Mouse (Mus musculus) myocyte (in vitro differentiated cells): ENCODE measurements at regions not wholly inside any gene's neighbourhood (a gene's known extent, or its start where the extent isn't known, plus 50 kb on each side); places are given as distances from the start of the nearest gene placed in this dataset.

Experiments used
- E2F4 ChIP-seq: IDR thresholded peaks from one replicate; pipeline ENCODE4 v1.6.1; 2011; ENCODE audit warnings: mild to moderate bottlenecking, control low read depth, moderate library complexity; ENCODE audit not compliant: insufficient read depth
- MAX ChIP-seq: IDR thresholded peaks from one replicate; pipeline ENCODE4 v1.6.1; 2011; ENCODE audit warnings: low read depth, mild to moderate bottlenecking, control low read depth
- MYOD1 ChIP-seq, 3 experiments: IDR thresholded peaks; one replicate each; pipeline ENCODE4 v1.6.1; 2011; ENCODE audit warnings: control low read depth in 2 of 3, low read depth in 2 of 3, mild to moderate bottlenecking in 2 of 3, moderate library complexity in 1 of 3; ENCODE audit not compliant: insufficient read length in 2 of 3, control insufficient read depth in 1 of 3
- MYOG ChIP-seq, 3 experiments: IDR thresholded peaks; one replicate each; pipeline ENCODE4 v1.6.1; 2011; ENCODE audit warnings: control low read depth in 2 of 3, low read depth in 2 of 3, mild to moderate bottlenecking in 2 of 3; ENCODE audit not compliant: insufficient read length in 2 of 3, control insufficient read depth in 1 of 3, insufficient read depth in 1 of 3
- POLR2A ChIP-seq: IDR thresholded peaks from one replicate; pipeline ENCODE4 v1.6.1; 2011; ENCODE audit warnings: low read depth, mild to moderate bottlenecking, control low read depth, moderate library complexity; ENCODE audit not compliant: insufficient read length
- POLR2AphosphoS2 ChIP-seq: IDR thresholded peaks from one replicate; pipeline ENCODE4 v1.6.1; 2011; ENCODE audit warnings: low read depth, control low read depth; ENCODE audit not compliant: insufficient read length
- REST ChIP-seq: IDR thresholded peaks from one replicate; pipeline ENCODE4 v1.6.1; 2011; ENCODE audit warnings: mild to moderate bottlenecking, control low read depth, moderate library complexity; ENCODE audit not compliant: insufficient read depth, insufficient read length
- TCF12 ChIP-seq: IDR thresholded peaks from one replicate; pipeline ENCODE4 v1.6.1; 2011; ENCODE audit warnings: mild to moderate bottlenecking, control low read depth; ENCODE audit not compliant: poor library complexity, insufficient read depth, severe bottlenecking
- TCF3 ChIP-seq: IDR thresholded peaks from one replicate; pipeline ENCODE4 v1.6.1; 2011; ENCODE audit warnings: low read depth, control low read depth; ENCODE audit not compliant: insufficient read length
- USF1 ChIP-seq: IDR thresholded peaks from one replicate; pipeline ENCODE4 v1.6.1; 2011; ENCODE audit warnings: low read depth, mild to moderate bottlenecking, control low read depth, moderate library complexity

- TF ChIP-seq POLR2A (no peak), E2F4 (no peak), USF1 (no peak), TCF12 (no peak), MYOD1 (IDR thresholded peaks at IDR 0.05; ENCODE audit: control insufficient read depth in 1 of 3, insufficient read length in 2 of 3, low read depth in 2 of 3) (no peak), MYOG (IDR thresholded peaks at IDR 0.05; ENCODE audit: control insufficient read depth in 1 of 3, insufficient read depth in 1 of 3, insufficient read length in 2 of 3, low read depth in 2 of 3) (no peak), TCF3 (no peak), MAX (no peak), POLR2AphosphoS2 (no peak), REST (no peak)
These were observed 158.9 kb downstream of the Cartpt start for GRCm38 (mm10) chr13:99741981-99742380.
